ENCODE assay signal across 8 mouse cellular contexts in the genomic region with DNA sequence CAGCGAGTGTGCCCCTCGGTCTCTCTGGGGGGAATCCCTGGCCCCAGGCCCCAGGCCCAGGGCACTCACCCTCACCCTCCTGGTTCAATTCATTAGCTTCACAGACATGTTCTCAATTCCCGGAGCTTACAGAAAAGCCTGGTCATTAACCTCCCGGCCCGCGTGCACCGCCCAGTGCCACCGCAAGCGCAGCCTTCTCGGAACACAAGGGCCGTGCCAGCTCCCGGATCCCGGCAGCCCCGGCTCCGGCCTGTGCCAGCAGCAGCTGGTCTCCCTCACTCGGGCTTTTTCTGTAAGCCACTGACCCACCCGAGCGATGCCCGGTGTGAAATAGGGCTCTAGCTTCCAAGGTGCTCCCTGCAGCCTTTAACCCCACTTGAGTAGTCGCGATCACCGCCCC. TPM values are rescaled to one million over a fixed set of nuclear protein-coding genes. Genes with fewer than 3 reads are reported as not detected.
DNase-seq lines count a peak whose midpoint lies in the region; ATAC-seq lines count a peak whose summit lies in the region.

No protein-coding gene starts in this region.

- DNase-seq in kidney, postnatal 25 days = no peak
- no peak for DNase-seq in embryonic facial prominence, embryonic 11.5 days (ENCODE audit: low spot score)
- DNase-seq in urinary bladder, postnatal 25 days (ENCODE audit: low spot score) = no peak
- no peak for DNase-seq in spleen, postnatal 4 days (ENCODE audit: low spot score in 2 of 2)
- DNase-seq in thymus, postnatal 14 days = no peak

- H3K9me3 ChIP-seq in kidney, embryonic 15.5 days (replicated peaks) = no peaks in the 10 kb centered on the region
- H3K9me3 ChIP-seq in embryonic facial prominence, embryonic 11.5 days (replicated peaks; ENCODE audit: control insufficient read depth, low read length) = no peaks in the 10 kb centered on the region
- H3K9me3 ChIP-seq in midbrain, embryonic 12.5 days = no peaks in the 10 kb centered on the region

- ATAC-seq in kidney, embryonic 15.5 days (replicated peaks; ENCODE audit: low FRiP score) = no peak
- ATAC-seq in embryonic facial prominence, embryonic 11.5 days (replicated peaks; ENCODE audit: insufficient number of reproducible peaks, low FRiP score, low TSS enrichment, low read depth) = no peak
- peak; percentile 47 to 52; a peak in 1 of 4 replicates for ATAC-seq in hematopoietic stem cell, adult 5-6 weeks (replicated peaks in 1 of 2; ENCODE audit: insufficient read depth in 1 of 2, low FRiP score in 2 of 2, low TSS enrichment in 1 of 2, low read depth in 1 of 2, poor library complexity in 2 of 2, severe bottlenecking in 2 of 2)
- no peak for ATAC-seq in midbrain, embryonic 12.5 days (ENCODE audit: low FRiP score, low read depth)

- peaks cover 54% of the 10 kb centered on the region for H3K4me1 ChIP-seq in kidney, embryonic 15.5 days
- peaks cover 9% of the 10 kb centered on the region for H3K4me1 ChIP-seq in embryonic facial prominence, embryonic 11.5 days (ENCODE audit: control insufficient read depth, insufficient read depth, low read length)
- H3K4me1 ChIP-seq in midbrain, embryonic 12.5 days = peaks cover 9% of the 10 kb centered on the region

- H3K27me3 ChIP-seq in kidney, embryonic 15.5 days = peaks cover 70% of the 10 kb centered on the region
- peaks cover 18% of the 10 kb centered on the region for H3K27me3 ChIP-seq in embryonic facial prominence, embryonic 11.5 days (ENCODE audit: control insufficient read depth, insufficient read depth, low read length)
- peaks cover 90% of the 10 kb centered on the region for H3K27me3 ChIP-seq in midbrain, embryonic 12.5 days

- no peak overlapping the region for H3K9ac ChIP-seq in kidney, embryonic 15.5 days
- 0 out of 2 replicates have a peak overlapping the region, but pooled peaks have one; percentile 2 for H3K9ac ChIP-seq in embryonic facial prominence, embryonic 11.5 days (replicated peaks; ENCODE audit: low read length)
- no peak overlapping the region for H3K9ac ChIP-seq in midbrain, embryonic 12.5 days (replicated peaks)

- H3K36me3 ChIP-seq in kidney, embryonic 15.5 days = no peaks in the 10 kb centered on the region
- no peaks in the 10 kb centered on the region for H3K36me3 ChIP-seq in embryonic facial prominence, embryonic 11.5 days (replicated peaks; ENCODE audit: control insufficient read depth, insufficient read depth, low read depth, low read length)
- no peaks in the 10 kb centered on the region for H3K36me3 ChIP-seq in midbrain, embryonic 12.5 days

- H3K4me3 ChIP-seq in kidney, embryonic 15.5 days (replicated peaks) = peak overlapping the region; percentile 31
- H3K4me3 ChIP-seq in embryonic facial prominence, embryonic 11.5 days (ENCODE audit: low read depth, low read length) = no peak overlapping the region
- peak overlapping the region; percentile 1; the same call in 1 of the 2 replicates for H3K4me3 ChIP-seq in midbrain, embryonic 12.5 days

- H3K4me2 ChIP-seq in kidney, embryonic 15.5 days = peak overlapping the region; percentile 51
- peak overlapping the region; percentile 29 for H3K4me2 ChIP-seq in embryonic facial prominence, embryonic 11.5 days (ENCODE audit: low read depth, low read length)
- H3K4me2 ChIP-seq in midbrain, embryonic 12.5 days (replicated peaks) = peak overlapping the region; percentile 19

- peak overlapping the region; percentile 38; the same call in 1 of the 2 replicates for H3K27ac ChIP-seq in kidney, embryonic 15.5 days
- no peak overlapping the region for H3K27ac ChIP-seq in embryonic facial prominence, embryonic 11.5 days (replicated peaks; ENCODE audit: low read depth, low read length)
- no peak overlapping the region for H3K27ac ChIP-seq in midbrain, embryonic 12.5 days (replicated peaks)

- 5% methylated on average over 22 of the region's 22 CpGs for WGBS in kidney, embryonic 15.5 days
- WGBS in embryonic facial prominence, embryonic 11.5 days = 3% methylated on average over 22 of the region's 22 CpGs
- under 1% methylated on average over 22 of the region's 22 CpGs for WGBS in midbrain, embryonic 12.5 days

RNA-seq across cellular contexts. Expression of a gene that starts 43.8 kb away (rescaled TPM):
- polyA plus RNA-seq in kidney, embryonic 15.5 days (2015; fragmentation: Nextera tagmentation; extraction: Ambion mirVana) = 51.1 and 54.4 TPM in 2 replicates
- 36.9 and 39.8 TPM in 2 replicates for polyA plus RNA-seq in embryonic facial prominence, embryonic 11.5 days (2014; fragmentation: Nextera tagmentation; extraction: Ambion mirVana)
- not detected in 2 replicates for total RNA-seq in hematopoietic stem cell, adult 5-6 weeks (2017)
- 2.1 and 2.2 TPM in 2 replicates for polyA plus RNA-seq in midbrain, embryonic 12.5 days (2016; fragmentation: Nextera tagmentation; extraction: Ambion mirVana)

Comparison
In these comparisons a context has a peak if more than half of its experiments do, and no peak if none do; other contexts are left out.
1. ATAC-seq: peak in hematopoietic stem cell, adult 5-6 weeks (2 of 2); none in kidney, embryonic 15.5 days (single experiment), embryonic facial prominence, embryonic 11.5 days (single experiment) and midbrain, embryonic 12.5 days (single experiment).
2. RNA of a gene that starts 43.8 kb away (polyA plus RNA-seq): 51.1 to 54.4 TPM in kidney, embryonic 15.5 days and 36.9 to 39.8 TPM in embryonic facial prominence, embryonic 11.5 days; 2.1 to 2.2 TPM in midbrain, embryonic 12.5 days; every median in the first group is over 10 times any median in the second.
3. Peak in every context shown above with its lines, with median percentiles within 50 percentile points of each other: H3K4me2 ChIP-seq.